In genomic region chr19:3281886-3282285, GRCm38 (mm10) we compare ENCODE assay signal across 8 mouse cellular contexts. TPM values are rescaled to one million over a fixed set of nuclear protein-coding genes. Genes with fewer than 3 reads are reported as not detected.
DNase-seq lines count a peak whose midpoint lies in the region; ATAC-seq and TF ChIP-seq lines count a peak whose summit lies in the region.

No protein-coding gene starts in this region.

- no peak for ATAC-seq in hindbrain, embryonic 13.5 days (ENCODE audit: low FRiP score)
- no peak for ATAC-seq in midbrain, embryonic 14.5 days (ENCODE audit: low FRiP score, low TSS enrichment)

- TF ChIP-seq POLR2A in kidney, adult 2 months (IDR thresholded peaks at IDR 0.05; ENCODE audit: low read depth, low read length), result no peak

- peaks cover 6% of the 10 kb centered on the region for H3K4me1 ChIP-seq in kidney, adult 2 months (ENCODE audit: control insufficient read depth, insufficient read depth, low read length)
- peaks cover 27% of the 10 kb centered on the region for H3K4me1 ChIP-seq in hindbrain, embryonic 13.5 days (replicated peaks)
- H3K4me1 ChIP-seq in midbrain, embryonic 14.5 days (ENCODE audit: control insufficient read depth, insufficient read depth, low read length), result peaks cover 19% of the 10 kb centered on the region

- H3K4me3 ChIP-seq in kidney, adult 2 months (ENCODE audit: insufficient read depth, low read depth, low read length), result peak overlapping the region; percentile 95
- peak overlapping the region; percentile 82 for H3K4me3 ChIP-seq in hindbrain, embryonic 13.5 days
- peak overlapping the region; percentile 77 for H3K4me3 ChIP-seq in midbrain, embryonic 14.5 days (replicated peaks; ENCODE audit: low read depth, low read length)

- H3K36me3 ChIP-seq in kidney, adult 2 months (ENCODE audit: control insufficient read depth, insufficient read depth, low read length), result no peaks in the 10 kb centered on the region
- peaks cover 56% of the 10 kb centered on the region for H3K36me3 ChIP-seq in hindbrain, embryonic 13.5 days
- H3K36me3 ChIP-seq in midbrain, embryonic 14.5 days (ENCODE audit: control insufficient read depth, insufficient read depth, low read length), result peaks cover 58% of the 10 kb centered on the region

- H3K9me3 ChIP-seq in hindbrain, embryonic 13.5 days, result no peaks in the 10 kb centered on the region
- no peaks in the 10 kb centered on the region for H3K9me3 ChIP-seq in midbrain, embryonic 14.5 days (ENCODE audit: control insufficient read depth, low read length)

- TF ChIP-seq CTCF in kidney, adult 2 months (conservative IDR thresholded peaks at IDR 0.05; ENCODE audit: insufficient read depth, insufficient read length, low read depth, low read length), result no peak

- 73% methylated on average over 4 of the region's 4 CpGs for WGBS in kidney, adult 2 months
- 79% methylated on average over 4 of the region's 4 CpGs for WGBS in hindbrain, embryonic 13.5 days
- WGBS in midbrain, embryonic 14.5 days, result 85% methylated on average over 4 of the region's 4 CpGs

- no peaks in the 10 kb centered on the region for H3K27me3 ChIP-seq in kidney, adult 2 months (replicated peaks; ENCODE audit: control insufficient read depth, insufficient read depth, low read length)
- H3K27me3 ChIP-seq in hindbrain, embryonic 13.5 days, result no peaks in the 10 kb centered on the region
- no peaks in the 10 kb centered on the region for H3K27me3 ChIP-seq in midbrain, embryonic 14.5 days (ENCODE audit: control insufficient read depth, insufficient read depth, low read length)

- no peak for DNase-seq in kidney, adult 2 months
- no peak for DNase-seq in kidney, postnatal 14 days
- DNase-seq in MN1 (ENCODE audit: low spot score), result peak; percentile 12
- no peak for DNase-seq in midbrain, embryonic 14.5 days
- DNase-seq in natural killer cell, adult 2 months (ENCODE audit: low spot score in 2 of 2), result no peak
- no peak for DNase-seq in thymus, postnatal 36 days
- no peak for DNase-seq in layer of hippocampus, postnatal 36 days

- peak overlapping the region; percentile 84 for H3K9ac ChIP-seq in hindbrain, embryonic 13.5 days
- H3K9ac ChIP-seq in midbrain, embryonic 14.5 days (replicated peaks; ENCODE audit: low read length), result peak overlapping the region; percentile 89

- peak overlapping the region; percentile 73 for H3K4me2 ChIP-seq in hindbrain, embryonic 13.5 days
- peak overlapping the region; percentile 74 for H3K4me2 ChIP-seq in midbrain, embryonic 14.5 days (ENCODE audit: low read length)

- H3K27ac ChIP-seq in kidney, adult 2 months (ENCODE audit: insufficient read depth, low read depth, low read length), result no peak overlapping the region
- H3K27ac ChIP-seq in hindbrain, embryonic 13.5 days, result no peak overlapping the region
- H3K27ac ChIP-seq in midbrain, embryonic 14.5 days (replicated peaks; ENCODE audit: low read depth, low read length), result no peak overlapping the region

RNA-seq across cellular contexts. Expression of gene Mrpl21, which starts 0.8 kb away (rescaled TPM):
- 61.4 and 75.0 TPM in 2 replicates for polyA plus RNA-seq in kidney, adult 2 months (2012; rRNA removed)
- polyA plus RNA-seq in hindbrain, embryonic 13.5 days (2015; fragmentation: Nextera tagmentation; extraction: Ambion mirVana), result 104 and 107 TPM in 2 replicates
- 96.2 and 119 TPM in 2 replicates for polyA plus RNA-seq in midbrain, embryonic 14.5 days (2014; fragmentation: Nextera tagmentation; extraction: Ambion mirVana)
- 10 to 100 TPM; 50.8 to 52.3 TPM for total RNA-seq in layer of hippocampus, postnatal 36 days (2021)

RNA-seq across cellular contexts. Expression of gene Ighmbp2, which starts 0.9 kb away (rescaled TPM):
- polyA plus RNA-seq in kidney, adult 2 months (2012; rRNA removed), result 3.5 and 4.1 TPM in 2 replicates
- 10.5 and 12.1 TPM in 2 replicates for polyA plus RNA-seq in hindbrain, embryonic 13.5 days (2015; fragmentation: Nextera tagmentation; extraction: Ambion mirVana)
- 8.5 and 9.9 TPM in 2 replicates for polyA plus RNA-seq in midbrain, embryonic 14.5 days (2014; fragmentation: Nextera tagmentation; extraction: Ambion mirVana)
- 10 to 100 TPM in 1 of 2 experiments, 1 to 10 TPM in 1; 9.0 to 10.2 TPM for total RNA-seq in layer of hippocampus, postnatal 36 days (2021)

RNA-seq across cellular contexts. Expression of gene Cpt1a, which starts 40.2 kb away (rescaled TPM):
- polyA plus RNA-seq in kidney, adult 2 months (2012; rRNA removed), result 232 and 272 TPM in 2 replicates
- 16.1 and 17.2 TPM in 2 replicates for polyA plus RNA-seq in hindbrain, embryonic 13.5 days (2015; fragmentation: Nextera tagmentation; extraction: Ambion mirVana)
- polyA plus RNA-seq in midbrain, embryonic 14.5 days (2014; fragmentation: Nextera tagmentation; extraction: Ambion mirVana), result 9.3 and 19.2 TPM in 2 replicates
- 10 to 100 TPM; 20.5 to 23.3 TPM for total RNA-seq in layer of hippocampus, postnatal 36 days (2021)

Comparison
In these comparisons a context has a peak if more than half of its experiments do, and no peak if none do; other contexts are left out.
1. RNA of gene Cpt1a, which starts 40.2 kb away (polyA plus RNA-seq): 232 to 272 TPM in kidney, adult 2 months; 9.3 to 19.2 TPM in midbrain, embryonic 14.5 days and 16.1 to 17.2 TPM in hindbrain, embryonic 13.5 days; every median in the first group is over 10 times any median in the second.
2. Peak in every context shown above with its lines, with median percentiles within 50 percentile points of each other: H3K4me3 ChIP-seq.